Mouse (Mus musculus) B cell, adult 62 days (primary cell): ENCODE results near the gene Rnf185. TPM values are rescaled to one million over a fixed set of nuclear protein-coding genes. Genes with fewer than 3 reads are reported as not detected.

ENCODE experiments used
- total RNA-seq: library from RNA; stranded (reverse); gene quantifications from 4 replicates; pipeline ENCODE4 v1.2.4, GENCODE M21; 2023

The Rnf185 gene
- 21.5 to 26.9 TPM (median 23.4 TPM) in 4 replicates for total RNA-seq

GRCm38 (mm10) chr11:3452167-3452639 is at the start of gene Rnf185:
Rnf185 (minus strand) TSS chr11:3452363.

GRCm38 (mm10) chr11:3487952-3488570 is 35.9 kb upstream of the Rnf185 start, which contains the start of gene Pla2g3:
Pla2g3 (plus strand) TSS chr11:3488284.

GRCm38 (mm10) chr11:3408997-3409732 is 43.0 kb downstream of the Rnf185 start, which contains the start of gene Limk2:
Limk2 (minus strand) TSS chr11:3409189.

Other genes starting within 250 kb of the Rnf185 start
- 90.2 to 104 TPM (median 97.4 TPM) in 4 replicates for gene Eif4enif1, start 250.0 kb downstream of the Rnf185 start, total RNA-seq
- gene Drg1, start 185.9 kb downstream of the Rnf185 start, total RNA-seq, result 62.8 to 68.7 TPM (median 67.5 TPM) in 4 replicates
- 80.7 to 89.7 TPM (median 88.6 TPM) in 4 replicates for gene Patz1, start 163.5 kb downstream of the Rnf185 start, total RNA-seq
- gene Pik3ip1, start 122.0 kb downstream of the Rnf185 start, total RNA-seq, result 255 to 281 TPM (median 262 TPM) in 4 replicates
- 76.5 to 81.8 TPM (median 80.0 TPM) in 4 replicates for gene Limk2, start 43.2 kb downstream of the Rnf185 start, total RNA-seq
- not detected in 4 replicates for gene Pla2g3, start 35.9 kb upstream of the Rnf185 start, total RNA-seq
- gene Inpp5j, start 52.5 kb upstream of the Rnf185 start, total RNA-seq, result not detected in 4 replicates
- gene Selenom, start 62.3 kb upstream of the Rnf185 start, total RNA-seq, result 0.66 to 1.8 TPM (median 1.2 TPM) in 4 replicates
- gene Smtn, start 88.2 kb upstream of the Rnf185 start, total RNA-seq, result 1.0 to 3.2 TPM (median 2.3 TPM) in 4 replicates
- gene Morc2a, start 196.8 kb upstream of the Rnf185 start, total RNA-seq, result 62.7 to 80.1 TPM (median 63.5 TPM) in 4 replicates